Mouse (Mus musculus) bone marrow macrophage, adult 2 months (primary cell): ENCODE results near the gene Cdk14.

Experiments
- CTCF ChIP-seq: IDR thresholded peaks from 2 replicates; pipeline ENCODE4 v1.5.1; 2012; ENCODE audit warnings: low read depth, mild to moderate bottlenecking, low read length, moderate library complexity
- POLR2A ChIP-seq: IDR thresholded peaks from 2 replicates; pipeline ENCODE4 v1.6.1; 2012; ENCODE audit warnings: mild to moderate bottlenecking, low read depth, low read length, borderline replicate concordance

DNA sequence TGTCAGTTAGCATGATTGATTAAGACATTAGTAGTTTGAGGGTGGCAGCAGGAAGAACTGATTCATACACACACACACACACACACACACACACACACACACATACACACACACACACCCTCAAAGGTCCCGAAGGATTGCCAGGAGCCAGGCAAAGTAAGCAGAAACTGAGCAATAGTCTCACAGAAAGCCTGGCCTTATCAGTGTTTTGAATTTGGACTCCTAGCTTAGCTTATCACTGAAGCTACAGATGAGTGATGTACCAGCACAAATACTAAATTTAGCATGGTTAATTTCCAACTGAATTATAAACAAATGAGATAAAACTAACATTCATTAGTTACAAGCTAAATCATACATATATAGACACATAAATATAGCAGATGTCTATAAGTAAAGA is 230.5 kb downstream of the Cdk14 start:
- TF ChIP-seq CTCF (no peak), POLR2A (no peak)
